Mouse (Mus musculus) embryonic fibroblast, embryonic 13.5 days (primary cell): ENCODE measurements around the gene Pacsin3. TPM values are rescaled to one million over a fixed set of nuclear protein-coding genes. Genes with fewer than 3 reads are reported as not detected.

ENCODE experiments used
- H3K27ac ChIP-seq: 2 replicates; pipeline ENCODE4 v1.5.1; 2012; ENCODE audit warnings: low read length, control low read depth, inconsistent platforms; ENCODE audit not compliant: insufficient read depth
- H3K4me1 ChIP-seq: 2 replicates; pipeline ENCODE4 v1.6.1; 2011; ENCODE audit warnings: low read length; ENCODE audit not compliant: control insufficient read depth, insufficient read depth
- H3K4me3 ChIP-seq: 2 replicates; pipeline ENCODE4 v1.5.1; 2011; ENCODE audit warnings: mild to moderate bottlenecking, control low read depth, low read length; ENCODE audit not compliant: insufficient read depth
- CTCF ChIP-seq: IDR thresholded peaks from 2 replicates; pipeline ENCODE4 v1.5.1; 2011; ENCODE audit warnings: mild to moderate bottlenecking, control low read depth, low read length, moderate library complexity, borderline replicate concordance; ENCODE audit not compliant: insufficient read depth
- POLR2A ChIP-seq: IDR thresholded peaks from 2 replicates; pipeline ENCODE4 v1.6.1; 2011; ENCODE audit warnings: low read depth, mild to moderate bottlenecking, control low read depth, low read length, moderate library complexity
- polyA plus RNA-seq: library from polyadenylated mRNA; stranded (reverse); fragments of >200 nt; gene quantifications from 2 replicates; pipeline ENCODE4 v1.2.4, GENCODE M21; 2011; ENCODE audit warnings: low read depth; ENCODE audit not compliant: missing spikeins, insufficient read length

The Pacsin3 gene
- polyA plus RNA-seq, 1 experiment, result 25.5 TPM

GRCm38 (mm10) chr2:91258830-91259229 lies 3.1 kb downstream of the Pacsin3 start:
- no peak overlapping the region for H3K27ac ChIP-seq
- TF ChIP-seq CTCF (no peak), POLR2A (no peak)
- H3K4me1 ChIP-seq, result no peaks in the 10 kb centered on the region; the same call in 1 of the 2 replicates
- H3K4me3 ChIP-seq, result no peak overlapping the region

GRCm38 (mm10) chr2:91259493-91259892 lies 3.7 kb downstream of the Pacsin3 start:
- TF ChIP-seq CTCF, result no peak
- TF ChIP-seq POLR2A, result no peak
- Histone ChIP-seq H3K4me1 (no peaks in the 10 kb centered on the region; the same call in 1 of the 2 replicates), H3K4me3 (no peak overlapping the region), H3K27ac (no peak overlapping the region)

GRCm38 (mm10) chr2:91263692-91264660 lies 8.2 kb downstream of the Pacsin3 start:
- Histone ChIP-seq H3K27ac (peak overlapping the region; percentile 38; the same call in 1 of the 2 replicates), H3K4me3 (no peak overlapping the region), H3K4me1 (no peaks in the 10 kb centered on the region)
- TF ChIP-seq POLR2A (no peak), CTCF (no peak)

- no peaks in the 10 kb centered on the region for H3K4me1 ChIP-seq
- peak within 1 kb of the TSS; percentile 82 for H3K27ac ChIP-seq
- TF ChIP-seq CTCF (no peak), POLR2A (peak; percentile 71)
- H3K4me3 ChIP-seq, result peak within 1 kb of the TSS; percentile 99
Measured at GRCm38 (mm10) chr2:91264711-91265681, 9.2 kb downstream of the Pacsin3 start, which contains the start of gene Arfgap2. Gene Arfgap2 (plus strand): TSS chr2:91264974.

- no peak overlapping the region for H3K27ac ChIP-seq
- H3K4me1 ChIP-seq, result no peaks in the 10 kb centered on the region
- TF ChIP-seq POLR2A, result no peak
- TF ChIP-seq CTCF, result no peak
- H3K4me3 ChIP-seq, result no peak overlapping the region
Measured at GRCm38 (mm10) chr2:91268042-91268441, 12.3 kb downstream of the Pacsin3 start.

- Histone ChIP-seq H3K27ac (no peak overlapping the region), H3K4me1 (no peaks in the 10 kb centered on the region), H3K4me3 (no peak overlapping the region)
- TF ChIP-seq POLR2A (no peak), CTCF (no peak)
Measured at GRCm38 (mm10) chr2:91268706-91269105, 13.0 kb downstream of the Pacsin3 start.

- H3K27ac ChIP-seq, result no peak overlapping the region
- no peak for TF ChIP-seq POLR2A
- no peak for TF ChIP-seq CTCF
- H3K4me3 ChIP-seq, result no peak overlapping the region
- H3K4me1 ChIP-seq, result no peaks in the 10 kb centered on the region
Measured at GRCm38 (mm10) chr2:91269687-91270133, 14.0 kb downstream of the Pacsin3 start.

GRCm38 (mm10) chr2:91278749-91279371 lies 23.1 kb downstream of the Pacsin3 start:
- H3K4me1 ChIP-seq, result no peaks in the 10 kb centered on the region
- no peak for TF ChIP-seq POLR2A
- peak; percentile 69; the same call in 1 of the 2 replicates for TF ChIP-seq CTCF
- H3K4me3 ChIP-seq, result no peak overlapping the region
- H3K27ac ChIP-seq, result no peak overlapping the region

GRCm38 (mm10) chr2:91279372-91279755 lies 23.6 kb downstream of the Pacsin3 start:
- Histone ChIP-seq H3K27ac (no peak overlapping the region), H3K4me1 (no peaks in the 10 kb centered on the region), H3K4me3 (no peak overlapping the region)
- TF ChIP-seq POLR2A, result no peak
- TF ChIP-seq CTCF, result no peak
